Mouse (Mus musculus): ENCODE results near the gene Drap1. TPM values are rescaled to one million over a fixed set of nuclear protein-coding genes. Genes with fewer than 3 reads are reported as not detected.

Drap1 gene
- total RNA-seq (2023) = 100 to 1,000 TPM; 104 to 121 TPM

GRCm38 (mm10) chr19:5424782-5425741 is at the start of gene Drap1, which contains the start of gene AI837181:
Gene Drap1 (minus strand): TSS chr19:5424979.
Gene AI837181 (plus strand): TSS chr19:5425144.

DNA sequence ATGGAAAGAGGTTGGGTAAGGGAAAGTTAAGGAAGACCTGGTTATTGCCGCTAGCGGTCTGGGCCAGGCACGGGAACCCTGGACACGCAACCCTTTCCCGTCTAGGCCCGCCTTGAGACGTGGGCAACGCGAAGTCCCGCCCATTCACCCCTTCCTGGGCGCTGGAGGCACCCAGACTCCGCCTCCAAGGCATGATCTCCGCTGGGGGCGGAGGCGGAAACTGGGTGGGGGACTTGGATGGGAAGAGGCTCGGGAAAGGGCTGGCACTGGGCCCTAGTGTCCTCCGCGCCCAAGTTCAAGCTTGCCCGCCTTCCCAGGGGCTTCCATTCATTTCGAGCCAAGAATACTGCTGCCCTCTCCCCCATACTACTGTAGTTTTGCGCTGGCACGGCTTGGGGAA is 48.9 kb upstream of the Drap1 start, which contains the start of gene Efemp2:
Gene Efemp2, plus strand, starts transcription at position 235 of the 400 bp plus-strand sequence.

DNA sequence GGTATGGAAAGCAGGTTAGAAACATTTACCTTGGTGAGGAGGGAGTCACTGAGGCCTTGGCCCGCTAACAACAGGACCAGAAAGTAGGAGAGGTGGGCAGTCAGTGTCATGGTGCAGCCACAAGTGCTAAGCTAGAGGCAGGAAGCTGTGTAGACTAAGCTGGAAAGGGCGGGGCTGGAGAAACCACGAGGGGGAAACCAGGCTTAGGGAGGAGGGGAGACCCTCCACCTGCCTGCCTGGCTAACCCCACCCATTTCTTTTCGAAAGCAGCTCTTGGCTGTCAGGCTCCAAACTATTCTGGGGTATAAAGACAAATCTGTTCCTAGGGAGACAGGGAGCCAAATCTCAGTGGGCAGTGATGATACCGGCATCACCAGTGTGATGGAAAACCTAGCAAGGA is 43.6 kb upstream of the Drap1 start, which contains the start of gene Ctsw:
Gene Ctsw, minus strand, starts transcription at position 134 of the 400 bp plus-strand sequence.

DNA sequence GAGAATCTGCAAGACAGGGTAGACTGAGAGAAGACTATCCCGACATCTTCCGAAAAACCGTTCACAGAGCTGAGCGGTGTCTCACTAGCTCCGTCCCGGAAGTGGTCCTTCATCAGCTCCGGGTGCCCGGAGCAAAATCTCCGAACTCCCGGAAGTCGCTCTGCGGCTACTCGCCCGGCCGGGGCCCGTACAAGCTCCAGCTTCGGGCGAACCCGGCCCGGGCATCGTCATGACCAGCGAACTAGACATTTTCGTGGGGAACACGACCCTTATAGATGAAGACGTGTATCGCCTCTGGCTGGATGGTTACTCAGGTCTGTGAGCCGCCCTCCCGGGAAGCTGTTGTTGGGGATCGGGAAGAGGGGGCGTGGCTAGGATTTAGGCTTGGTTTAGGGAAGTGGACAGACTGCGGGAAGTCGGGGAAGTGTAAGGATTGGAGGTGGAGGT is 35.7 kb upstream of the Drap1 start, which contains the start of gene Fibp:
Gene Fibp, plus strand, starts transcription at position 151 of the 447 bp plus-strand sequence.

GRCm38 (mm10) chr19:5457746-5458442 is 33.1 kb upstream of the Drap1 start, which contains the start of gene Ccdc85b:
Gene Ccdc85b (minus strand): TSS chr19:5457894.

GRCm38 (mm10) chr19:5447515-5448353 is 23.0 kb upstream of the Drap1 start, which contains the start of gene Fosl1:
Gene Fosl1 (plus strand): TSS chr19:5447547.

GRCm38 (mm10) chr19:5402293-5402692 is 22.5 kb downstream of the Drap1 start, which contains the start of gene Tsga10ip:
Gene Tsga10ip (minus strand): TSS chr19:5402526.

GRCm38 (mm10) chr19:5388588-5389242 is 36.1 kb downstream of the Drap1 start, which contains the start of gene Sart1:
Gene Sart1 (minus strand): TSS chr19:5388703.

Other genes with a start within 250 kb of the Drap1 start
- gene Pacs1, start 151.9 kb downstream of the Drap1 start, total RNA-seq (2023) = 100 to 1,000 TPM in 1 of 2 experiments, 10 to 100 TPM in 1; 91.2 to 101 TPM
- gene Sf3b2, start 129.5 kb downstream of the Drap1 start, total RNA-seq (2023) = 100 to 1,000 TPM; 203 to 204 TPM
- gene Gal3st3, start 126.6 kb downstream of the Drap1 start, total RNA-seq (2023) = not detected
- gene Catsper1, start 89.2 kb downstream of the Drap1 start, total RNA-seq (2023) = not detected
- gene Cst6, start 75.4 kb downstream of the Drap1 start, total RNA-seq (2023) = not detected
- 10 to 100 TPM; 20.3 to 20.6 TPM for gene Eif1ad, start 58.2 kb downstream of the Drap1 start, total RNA-seq (2023)
- 10 to 100 TPM; 77.5 to 94.0 TPM for gene Banf1, start 57.8 kb downstream of the Drap1 start, total RNA-seq (2023)
- 10 to 100 TPM; 89.1 to 96.6 TPM for gene Sart1, start 36.3 kb downstream of the Drap1 start, total RNA-seq (2023)
- not detected for gene Tsga10ip, start 22.5 kb downstream of the Drap1 start, total RNA-seq (2023)
- gene AI837181, start 165 bp upstream of the Drap1 start, total RNA-seq (2023) = 10 to 100 TPM; 36.4 to 36.5 TPM
- gene Fosl1, start 22.6 kb upstream of the Drap1 start, total RNA-seq (2023) = 10 to 100 TPM; 37.1 to 40.2 TPM
- gene Ccdc85b, start 32.9 kb upstream of the Drap1 start, total RNA-seq (2023) = 1 to 10 TPM; 1.6 TPM
- gene Fibp, start 35.6 kb upstream of the Drap1 start, total RNA-seq (2023) = 10 to 100 TPM; 47.8 to 53.1 TPM
- gene Ctsw, start 43.5 kb upstream of the Drap1 start, total RNA-seq (2023) = not detected
- 1 to 10 TPM in 1 of 2 experiments, under 1 TPM in 1; 0.53 to 1.8 TPM for gene Efemp2, start 49.0 kb upstream of the Drap1 start, total RNA-seq (2023)
- gene Mus81, start 63.4 kb upstream of the Drap1 start, total RNA-seq (2023) = 10 to 100 TPM; 17.1 to 18.7 TPM
- 1,000 to 10,000 TPM; 1,642 to 1,678 TPM for gene Cfl1, start 65.5 kb upstream of the Drap1 start, total RNA-seq (2023)
- 1 to 10 TPM; 1.2 to 1.4 TPM for gene 1700020D05Rik, start 78.8 kb upstream of the Drap1 start, total RNA-seq (2023)
- gene Snx32, start 85.6 kb upstream of the Drap1 start, total RNA-seq (2023) = 1 to 10 TPM; 6.2 to 6.6 TPM
- under 1 TPM in 1 of 2 experiments, not detected in 1; 0.18 TPM for gene Ovol1, start 135.7 kb upstream of the Drap1 start, total RNA-seq (2023)
- gene Ap5b1, start 143.0 kb upstream of the Drap1 start, total RNA-seq (2023) = 10 to 100 TPM; 72.1 to 79.9 TPM
- 100 to 1,000 TPM; 164 to 169 TPM for gene Rnaseh2c, start 176.9 kb upstream of the Drap1 start, total RNA-seq (2023)
- gene Kat5, start 185.3 kb upstream of the Drap1 start, total RNA-seq (2023) = 10 to 100 TPM; 63.2 to 72.7 TPM
- gene Rela, start 212.5 kb upstream of the Drap1 start, total RNA-seq (2023) = 10 to 100 TPM; 72.2 to 81.3 TPM
- gene Sipa1, start 238.7 kb upstream of the Drap1 start, total RNA-seq (2023) = 100 to 1,000 TPM; 201 to 208 TPM

Data from neutrophil, adult 83 days (primary cell).